Mouse (Mus musculus) lung, adult 2 months (tissue): ENCODE data around the gene Ppm1e.

Experiments used
- CTCF ChIP-seq: fragments of 200-500 bp; IDR thresholded peaks from 2 replicates; pipeline ENCODE4 v1.5.1; 2011; ENCODE audit warnings: mild to moderate bottlenecking, low read length, control low read depth; ENCODE audit not compliant: insufficient read depth
- POLR2A ChIP-seq: fragments of 200-500 bp; IDR thresholded peaks from 2 replicates; pipeline ENCODE4 v1.6.1; 2011; ENCODE audit warnings: low read depth, mild to moderate bottlenecking, control low read depth, low read length, borderline replicate concordance; ENCODE audit errors: extremely low read depth

GRCm38 (mm10) chr11:87254149-87254548, 104.7 kb downstream of the Ppm1e start:
- TF ChIP-seq CTCF (no peak), POLR2A (no peak)
